Mouse (Mus musculus) ES-Bruce4 (cell line): ENCODE data around the gene Clrn3.

Experiments used
- CTCF ChIP-seq: IDR thresholded peaks from one replicate; pipeline ENCODE4 v1.8.1; 2011; ENCODE audit warnings: low read depth, low read length
- POLR2A ChIP-seq: IDR thresholded peaks from one replicate; pipeline ENCODE4 v1.8.1; 2011; ENCODE audit warnings: low read length; ENCODE audit not compliant: insufficient read depth

GRCm38 (mm10) chr7:135495303-135495702, 33.2 kb downstream of the Clrn3 start:
- TF ChIP-seq POLR2A (no peak), CTCF (peak; percentile 27)
